Mouse (Mus musculus) liver, embryonic 11.5 days (tissue): ENCODE results near the gene Hsd17b3. TPM values are rescaled to one million over a fixed set of nuclear protein-coding genes. Genes with fewer than 3 reads are reported as not detected.

Source experiments
- ATAC-seq: fragments of 200-750 bp; cut with Nextera tagmentation; replicated peaks from 2 replicates; pipeline ENCODE4 v1.8.0; 2017; ENCODE audit warnings: moderate number of reproducible peaks, mild to moderate bottlenecking, moderate TSS enrichment, moderate library complexity; ENCODE audit not compliant: low FRiP score
- DNase-seq: peaks from one replicate; pipeline ENCODE4 v3.0.0-alpha.2; 2017; ENCODE audit warnings: low spot score
- H3K27ac ChIP-seq: fragments of 300-500 bp; sonication (generic); 2 replicates; pipeline ENCODE4 v1.5.1; 2014; ENCODE audit warnings: mild to moderate bottlenecking, low read depth, low read length, control low read depth
- H3K27me3 ChIP-seq: fragments of 300-500 bp; sonication (generic); replicated peaks from 2 replicates; pipeline ENCODE4 v1.6.1; 2014; ENCODE audit warnings: low read length, mixed read lengths; ENCODE audit not compliant: control insufficient read depth, insufficient read depth
- H3K36me3 ChIP-seq: fragments of 300-500 bp; sonication (generic); 2 replicates; pipeline ENCODE4 v1.6.1; 2014; ENCODE audit warnings: mild to moderate bottlenecking, low read length, moderate library complexity, mixed read lengths; ENCODE audit not compliant: control insufficient read depth, insufficient read depth
- H3K4me1 ChIP-seq: fragments of 300-500 bp; sonication (generic); replicated peaks from 2 replicates; pipeline ENCODE4 v1.6.1; 2014; ENCODE audit warnings: low read length, mixed read lengths; ENCODE audit not compliant: control insufficient read depth, insufficient read depth
- H3K4me2 ChIP-seq: fragments of 300-500 bp; sonication (generic); 2 replicates; pipeline ENCODE4 v1.6.1; 2014; ENCODE audit warnings: mild to moderate bottlenecking, control low read depth, moderate library complexity
- H3K4me3 ChIP-seq: fragments of 300-500 bp; sonication (generic); 2 replicates; pipeline ENCODE4 v1.5.1; 2014; ENCODE audit warnings: low read depth, low read length, control low read depth
- H3K9ac ChIP-seq: fragments of 300-500 bp; sonication (generic); 2 replicates; pipeline ENCODE4 v1.6.1; 2014; ENCODE audit warnings: low read depth, low read length, control low read depth
- H3K9me3 ChIP-seq: fragments of 300-500 bp; sonication (generic); 2 replicates; pipeline ENCODE4 v1.6.1; 2016; ENCODE audit warnings: low read length, inconsistent platforms, mixed read lengths; ENCODE audit not compliant: control insufficient read depth
- WGBS: fragments of 180-500 bp; shearing (Covaris S2); extraction: QIAGEN DNeasy Blood & Tissue Kit; methylation state at CpG from one replicate; pipeline ENCODE4 v1.1.7; 2014; 5-methylcytosine and 5-hydroxymethylcytosine counted together
- polyA plus RNA-seq: library from polyadenylated mRNA; unstranded; fragments of >200 nt; fragmentation: Nextera tagmentation; extraction: Ambion mirVana; gene quantifications from 2 replicates; pipeline ENCODE4 v1.2.1, GENCODE M21; 2014

Gene Hsd17b3
- polyA plus RNA-seq, 1 experiment from 2014 or later = not detected

DNA sequence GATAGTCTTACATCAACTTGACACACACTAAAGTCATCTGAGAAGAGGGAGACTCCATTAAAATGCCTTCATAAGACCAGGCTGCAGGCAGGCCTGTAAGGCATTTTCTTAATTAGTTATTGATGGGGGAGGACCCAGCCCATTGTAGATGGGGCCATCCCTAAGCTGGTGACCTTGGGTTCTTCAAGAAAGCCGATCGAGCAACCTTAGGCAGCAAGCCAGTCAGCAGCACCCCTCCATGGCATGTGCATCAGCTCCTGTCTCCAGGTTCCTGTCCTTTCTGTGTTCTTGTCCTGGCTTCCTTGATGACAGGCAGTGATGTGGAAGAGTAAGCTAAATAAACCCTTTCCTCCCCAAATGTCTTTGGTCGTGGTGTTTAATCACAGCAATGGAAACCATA, 3.1 kb upstream of the Hsd17b3 start:
- Histone ChIP-seq H3K4me2 (no peak overlapping the region), H3K9me3 (no peaks in the 10 kb centered on the region), H3K4me3 (no peak overlapping the region), H3K9ac (no peak overlapping the region), H3K36me3 (no peaks in the 10 kb centered on the region), H3K27me3 (no peaks in the 10 kb centered on the region), H3K4me1 (no peaks in the 10 kb centered on the region), H3K27ac (no peak overlapping the region)
- DNase-seq (no peak), ATAC-seq (no peak)
- 58% methylated on average over 3 of the region's 3 CpGs for WGBS

DNA sequence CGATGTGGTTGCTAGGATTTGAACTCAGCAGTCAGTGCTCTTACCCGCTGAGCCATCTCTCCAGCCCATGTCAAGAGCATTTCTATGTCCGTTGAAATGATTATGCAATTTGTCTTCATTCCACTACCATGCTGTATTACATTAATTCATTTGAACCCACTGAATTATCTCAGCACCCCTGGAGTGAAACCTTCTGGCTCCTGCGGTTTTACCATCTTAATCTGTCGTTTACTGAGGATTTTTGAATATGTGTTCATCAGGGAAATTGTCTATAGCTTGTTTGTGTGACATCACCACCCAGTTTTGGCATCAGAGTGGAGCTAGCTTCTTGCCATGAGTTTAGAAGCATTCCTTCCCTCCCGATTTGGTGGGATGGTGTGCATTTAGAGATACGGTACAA, 2.0 kb upstream of the Hsd17b3 start:
- no peaks in the 10 kb centered on the region for H3K4me1 ChIP-seq
- no peaks in the 10 kb centered on the region for H3K36me3 ChIP-seq
- H3K27me3 ChIP-seq = no peaks in the 10 kb centered on the region
- DNase-seq (no peak), ATAC-seq (no peak)
- no peak overlapping the region for H3K4me3 ChIP-seq
- WGBS = 73% methylated on average over 7 of the region's 7 CpGs
- H3K27ac ChIP-seq = no peak overlapping the region
- H3K4me2 ChIP-seq = no peak overlapping the region
- H3K9me3 ChIP-seq = no peaks in the 10 kb centered on the region
- H3K9ac ChIP-seq = no peak overlapping the region

- Histone ChIP-seq H3K36me3 (no peaks in the 10 kb centered on the region), H3K4me1 (no peaks in the 10 kb centered on the region), H3K27me3 (no peaks in the 10 kb centered on the region), H3K9ac (no peak overlapping the region), H3K4me2 (no peak overlapping the region), H3K27ac (no peak overlapping the region), H3K4me3 (no peak overlapping the region), H3K9me3 (no peaks in the 10 kb centered on the region)
- 67% methylated on average over 5 of the region's 5 CpGs for WGBS
- ATAC-seq = no peak
- DNase-seq = no peak
These were observed 1.2 kb upstream of the Hsd17b3 start for GRCm38 (mm10) chr13:64090278-64090677.

- no peak overlapping the region for H3K9ac ChIP-seq
- DNase-seq (no peak), ATAC-seq (no peak)
- no peaks in the 10 kb centered on the region for H3K27me3 ChIP-seq
- no peak overlapping the region for H3K4me3 ChIP-seq
- no peak overlapping the region for H3K27ac ChIP-seq
- no peak overlapping the region for H3K4me2 ChIP-seq
- H3K9me3 ChIP-seq = no peaks in the 10 kb centered on the region
- no peaks in the 10 kb centered on the region for H3K36me3 ChIP-seq
- WGBS = 76% methylated on average over 7 of the region's 7 CpGs
- H3K4me1 ChIP-seq = no peaks in the 10 kb centered on the region
These were observed 973 bp downstream of the Hsd17b3 start for GRCm38 (mm10) chr13:64088057-64088456.

DNA sequence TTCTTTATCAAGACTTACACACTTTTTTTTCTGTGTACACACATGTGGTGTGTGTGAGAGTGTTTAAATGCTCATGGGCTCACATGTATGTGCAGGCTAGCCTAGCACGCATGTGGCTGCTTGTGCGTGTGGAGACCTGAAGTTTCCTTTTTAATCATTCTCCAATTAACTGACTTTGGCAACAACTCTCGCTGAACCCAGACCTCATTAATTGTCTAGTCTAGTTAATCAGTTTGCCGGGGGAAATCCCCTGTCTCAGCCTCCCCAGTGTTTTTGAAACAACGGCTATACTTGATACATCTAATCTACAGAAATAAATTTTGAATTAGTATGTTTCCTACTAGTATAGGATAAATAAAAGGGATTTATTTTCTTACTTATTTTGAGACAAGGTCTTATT, 3.0 kb downstream of the Hsd17b3 start:
- Histone ChIP-seq H3K9ac (no peak overlapping the region), H3K36me3 (no peaks in the 10 kb centered on the region), H3K4me2 (no peak overlapping the region), H3K9me3 (no peaks in the 10 kb centered on the region), H3K27ac (no peak overlapping the region), H3K4me1 (no peaks in the 10 kb centered on the region), H3K4me3 (no peak overlapping the region), H3K27me3 (no peaks in the 10 kb centered on the region)
- no peak for DNase-seq
- ATAC-seq = no peak
- WGBS = 89% methylated on average over 5 of the region's 5 CpGs

DNA sequence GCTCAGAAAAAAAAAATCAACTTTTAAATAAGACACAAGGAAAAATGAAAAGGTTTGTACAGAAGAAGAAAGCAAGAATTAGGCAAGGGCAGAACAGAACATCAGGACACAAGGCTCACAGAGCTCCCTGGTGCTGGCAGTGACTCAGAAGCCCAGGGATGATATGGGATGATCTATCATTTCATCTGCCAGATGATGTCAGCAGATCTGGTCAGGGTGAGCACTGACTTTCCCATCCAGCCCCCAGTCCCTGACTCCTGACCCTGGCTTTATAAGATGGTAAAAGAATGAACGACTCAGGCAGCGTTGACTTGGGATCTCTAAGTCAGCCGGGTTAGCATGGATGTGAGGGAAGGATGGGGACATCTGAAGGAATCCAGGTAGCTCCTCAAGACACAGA, 5.7 kb downstream of the Hsd17b3 start:
- H3K9me3 ChIP-seq = no peaks in the 10 kb centered on the region
- no peaks in the 10 kb centered on the region for H3K4me1 ChIP-seq
- no peak overlapping the region for H3K9ac ChIP-seq
- no peaks in the 10 kb centered on the region for H3K36me3 ChIP-seq
- no peak overlapping the region for H3K4me2 ChIP-seq
- no peak overlapping the region for H3K4me3 ChIP-seq
- ATAC-seq (no peak), DNase-seq (no peak)
- WGBS = 88% methylated on average over 3 of the region's 3 CpGs
- no peak overlapping the region for H3K27ac ChIP-seq
- H3K27me3 ChIP-seq = no peaks in the 10 kb centered on the region

GRCm38 (mm10) chr13:64081012-64081919, 7.8 kb downstream of the Hsd17b3 start:
- H3K4me2 ChIP-seq = no peak overlapping the region
- 50% methylated on average over 16 of the region's 16 CpGs for WGBS
- no peaks in the 10 kb centered on the region for H3K27me3 ChIP-seq
- no peak overlapping the region for H3K27ac ChIP-seq
- no peaks in the 10 kb centered on the region for H3K36me3 ChIP-seq
- H3K9me3 ChIP-seq = no peaks in the 10 kb centered on the region
- no peak for DNase-seq
- H3K4me1 ChIP-seq = no peaks in the 10 kb centered on the region
- H3K9ac ChIP-seq = no peak overlapping the region
- H3K4me3 ChIP-seq = no peak overlapping the region
- no peak for ATAC-seq

DNA sequence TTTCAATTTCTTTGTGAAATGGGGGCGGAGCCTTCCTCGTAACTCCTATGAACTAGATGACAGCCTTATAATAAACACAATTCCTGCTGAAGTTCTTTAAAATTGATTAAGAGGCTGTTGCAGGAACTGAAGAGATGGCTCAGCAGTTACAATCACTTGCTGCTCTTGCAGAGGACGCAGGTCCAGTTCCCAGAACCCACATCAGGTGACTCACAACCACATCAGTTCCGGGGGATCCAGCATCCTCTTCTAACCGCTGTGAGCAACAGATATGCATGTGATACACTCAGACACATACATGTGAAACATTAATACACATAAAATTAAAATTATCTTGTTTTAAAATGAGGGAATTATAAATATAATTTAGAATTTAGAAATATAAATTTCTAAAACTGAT, 11.4 kb downstream of the Hsd17b3 start:
- H3K27me3 ChIP-seq = no peaks in the 10 kb centered on the region
- H3K4me1 ChIP-seq = no peaks in the 10 kb centered on the region
- H3K9me3 ChIP-seq = no peaks in the 10 kb centered on the region
- H3K4me3 ChIP-seq = no peak overlapping the region
- no peak for DNase-seq
- WGBS = 80% methylated on average over 5 of the region's 5 CpGs
- no peak overlapping the region for H3K27ac ChIP-seq
- no peak overlapping the region for H3K9ac ChIP-seq
- no peaks in the 10 kb centered on the region for H3K36me3 ChIP-seq
- H3K4me2 ChIP-seq = no peak overlapping the region
- ATAC-seq = no peak

DNA sequence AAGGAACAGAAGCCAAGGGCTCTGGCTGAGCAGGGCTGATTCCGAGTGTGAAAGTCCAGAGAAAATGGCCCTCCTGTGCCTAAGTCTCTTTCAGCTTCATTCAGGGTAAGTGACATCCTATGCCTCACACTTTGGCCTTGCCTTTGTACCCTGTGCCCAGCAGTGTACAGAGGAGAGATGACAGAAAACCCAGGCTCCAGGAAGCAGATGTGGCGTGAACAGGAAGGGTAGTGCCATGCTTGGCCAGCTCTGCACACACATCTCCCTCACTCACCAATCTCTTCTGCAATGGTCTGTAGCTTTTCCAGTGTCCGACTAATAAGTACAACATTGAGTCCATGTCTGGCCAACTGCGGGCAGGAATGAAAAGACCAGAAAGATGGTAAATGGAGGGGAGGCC, 13.0 kb downstream of the Hsd17b3 start:
- ATAC-seq (no peak), DNase-seq (no peak)
- Histone ChIP-seq H3K9ac (no peak overlapping the region), H3K4me3 (no peak overlapping the region), H3K4me2 (no peak overlapping the region), H3K9me3 (no peaks in the 10 kb centered on the region), H3K36me3 (no peaks in the 10 kb centered on the region), H3K27me3 (no peaks in the 10 kb centered on the region), H3K4me1 (no peaks in the 10 kb centered on the region), H3K27ac (no peak overlapping the region)
- 88% methylated on average over 4 of the region's 4 CpGs for WGBS
